Mouse (Mus musculus): ENCODE results near the gene Utp11. TPM values are rescaled to one million over a fixed set of nuclear protein-coding genes. Genes with fewer than 3 reads are reported as not detected.

Utp11 gene
- polyA plus RNA-seq, 1 experiment, result 29.7 TPM

DNA sequence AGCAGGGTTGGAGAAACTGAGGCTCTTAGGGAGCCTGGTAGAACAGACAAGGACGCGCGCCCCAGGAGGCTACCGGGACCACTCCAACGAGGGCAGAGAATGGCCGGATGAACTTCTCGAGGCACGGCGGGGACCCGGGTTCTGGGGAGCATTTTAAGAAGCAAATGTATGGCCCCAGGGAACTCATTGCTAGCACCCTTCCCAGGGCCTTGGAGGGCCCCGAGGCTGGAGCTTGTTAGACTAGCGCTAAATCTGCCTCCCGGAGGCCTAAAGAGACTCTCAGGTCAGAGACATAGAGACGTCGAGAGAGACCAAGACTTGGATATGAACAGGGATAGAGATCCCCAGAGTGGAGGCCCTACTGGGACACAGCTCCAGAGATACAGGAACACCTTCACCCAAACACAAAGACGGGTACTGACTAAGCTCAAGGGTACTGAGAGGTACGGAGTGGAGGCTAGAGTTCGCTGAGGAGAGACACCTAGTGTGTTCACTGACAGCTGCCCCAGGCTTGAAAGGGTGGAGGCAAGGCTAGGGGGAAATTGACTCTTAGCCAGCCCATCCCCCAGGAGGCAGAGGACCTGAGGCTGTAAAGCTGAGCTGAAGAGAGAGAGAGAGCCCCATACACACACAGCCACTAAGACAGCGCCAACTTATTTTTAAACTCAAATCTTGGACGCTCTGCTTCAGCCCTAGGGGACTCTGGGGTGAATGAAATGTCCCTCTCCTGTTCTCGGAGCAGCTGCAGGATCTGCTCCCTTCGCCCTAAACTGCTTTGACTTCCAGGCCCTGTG lies 7.8 kb upstream of the Utp11 start:
- H3K79me3 ChIP-seq (ENCODE audit: low read depth), result peaks cover 52% of the 10 kb centered on the region
- H3K27me3 ChIP-seq (ENCODE audit: control insufficient read depth, insufficient read depth, insufficient read length), result no peaks in the 10 kb centered on the region
- H3ac ChIP-seq (ENCODE audit: control insufficient read depth, insufficient read length, low read depth), result peak overlapping the region; percentile 94
- H3K4me3 ChIP-seq (ENCODE audit: insufficient read depth, poor library complexity, severe bottlenecking), result peak overlapping the region; percentile 84
- peaks cover 25% of the 10 kb centered on the region for H3K36me3 ChIP-seq (ENCODE audit: control insufficient read depth, insufficient read depth)
- H3K79me2 ChIP-seq (ENCODE audit: control insufficient read depth, insufficient read depth), result peaks cover 58% of the 10 kb centered on the region
- TF ChIP-seq CTCF (IDR thresholded peaks at IDR 0.05; ENCODE audit: control insufficient read depth, insufficient read depth, insufficient read length), result no peak
- TF ChIP-seq FOSL1 (IDR thresholded peaks at IDR 0.05; ENCODE audit: insufficient read depth, low read length, poor library complexity, severe bottlenecking), result no peak
- TF ChIP-seq MYOD1 (IDR thresholded peaks at IDR 0.05; ENCODE audit: control insufficient read depth, insufficient read length, low read depth), result no peak
- no peak for TF ChIP-seq USF1 (IDR thresholded peaks at IDR 0.05; ENCODE audit: low read depth)
- TF ChIP-seq CEBPB (IDR thresholded peaks at IDR 0.05; ENCODE audit: low read depth), result no peak
- TF ChIP-seq MAX (IDR thresholded peaks at IDR 0.05), result no peak
- no peak for TF ChIP-seq MYOG (IDR thresholded peaks at IDR 0.05; ENCODE audit: control insufficient read depth, extremely low read depth, insufficient read length)

DNA sequence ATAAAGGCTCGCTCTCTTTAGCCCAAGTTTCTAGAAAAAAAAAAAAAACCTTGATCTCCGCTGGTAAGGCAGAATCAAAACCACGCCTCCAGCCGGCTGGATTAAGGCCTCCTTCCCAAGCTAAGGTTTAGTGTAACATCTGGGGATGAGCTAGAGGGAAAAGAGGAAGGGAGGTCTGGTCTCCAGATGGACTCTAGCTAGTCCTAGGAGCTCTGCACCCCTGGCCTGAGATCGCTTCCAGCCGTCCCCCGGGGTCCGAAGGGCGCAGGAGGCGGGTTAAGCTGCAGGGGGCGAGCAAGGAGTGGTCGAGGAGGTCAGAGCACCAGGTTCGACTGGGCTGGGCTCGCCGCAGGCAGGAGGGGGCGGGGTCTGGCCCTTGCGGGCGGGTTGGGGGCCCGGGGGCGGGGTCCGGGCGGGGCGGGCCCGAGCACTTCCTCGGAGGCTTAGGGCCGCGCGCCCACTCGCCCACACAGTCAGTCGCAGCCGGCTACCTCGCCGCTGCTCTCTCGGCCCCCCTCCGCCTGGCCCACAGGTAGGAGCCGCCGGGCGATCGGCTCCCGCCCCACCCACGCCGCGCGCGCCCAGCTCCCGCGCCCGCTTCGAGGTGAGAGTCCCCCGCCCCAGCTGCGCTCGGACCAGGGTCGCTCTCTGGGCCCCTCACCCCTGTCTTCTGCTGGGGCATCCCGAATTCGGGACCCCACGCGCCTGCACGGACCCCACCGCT lies 7.0 kb upstream of the Utp11 start, which contains the start of gene Fhl3:
Fhl3 (plus strand) TSS at position 454 of the 724 bp plus-strand sequence.
- TF ChIP-seq USF1 (IDR thresholded peaks at IDR 0.05; ENCODE audit: low read depth), result no peak
- TF ChIP-seq MYOG (IDR thresholded peaks at IDR 0.05; ENCODE audit: control insufficient read depth, extremely low read depth, insufficient read length), result no peak
- H3K4me3 ChIP-seq (ENCODE audit: insufficient read depth, poor library complexity, severe bottlenecking), result peak within 1 kb of the TSS; percentile 84
- peaks cover 16% of the 10 kb centered on the region for H3K36me3 ChIP-seq (ENCODE audit: control insufficient read depth, insufficient read depth)
- peaks cover 49% of the 10 kb centered on the region for H3K79me2 ChIP-seq (ENCODE audit: control insufficient read depth, insufficient read depth)
- H3K27me3 ChIP-seq (ENCODE audit: control insufficient read depth, insufficient read depth, insufficient read length), result no peaks in the 10 kb centered on the region
- peaks cover 44% of the 10 kb centered on the region for H3K79me3 ChIP-seq (ENCODE audit: low read depth)
- H3ac ChIP-seq (ENCODE audit: control insufficient read depth, insufficient read length, low read depth), result peak within 1 kb of the TSS; percentile 94

DNA sequence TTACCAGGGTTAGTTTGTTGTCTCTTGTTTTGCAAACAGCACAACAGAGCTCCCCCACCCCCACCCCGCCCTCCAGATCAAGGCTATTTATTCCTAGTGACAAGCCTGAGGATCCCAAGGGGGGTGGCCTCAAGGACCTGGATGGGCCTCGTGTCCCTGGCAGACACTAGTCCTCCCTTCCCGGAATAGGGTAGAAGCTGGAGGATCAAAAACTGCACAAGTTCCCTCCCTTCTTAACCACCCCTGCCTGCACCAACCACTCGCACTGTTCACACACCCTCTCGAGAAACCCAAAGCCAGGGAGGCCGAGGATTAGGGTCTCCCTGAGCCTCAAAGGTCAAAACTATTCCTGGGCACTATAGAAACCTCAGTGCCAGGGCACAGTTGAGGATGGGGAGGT lies 6.4 kb upstream of the Utp11 start:
- Histone ChIP-seq H3K27me3 (ENCODE audit: control insufficient read depth, insufficient read depth, insufficient read length) (no peaks in the 10 kb centered on the region), H3K4me3 (ENCODE audit: insufficient read depth, poor library complexity, severe bottlenecking) (peak overlapping the region; percentile 84), H3K36me3 (ENCODE audit: control insufficient read depth, insufficient read depth) (peaks cover 12% of the 10 kb centered on the region), H3K79me2 (ENCODE audit: control insufficient read depth, insufficient read depth) (peaks cover 43% of the 10 kb centered on the region), H3ac (ENCODE audit: control insufficient read depth, insufficient read length, low read depth) (peak overlapping the region; percentile 65), H3K79me3 (ENCODE audit: low read depth) (peaks cover 38% of the 10 kb centered on the region)
- TF ChIP-seq MAX (IDR thresholded peaks at IDR 0.05), result no peak
- TF ChIP-seq CEBPB (IDR thresholded peaks at IDR 0.05; ENCODE audit: low read depth), result no peak
- no peak for TF ChIP-seq MYOG (IDR thresholded peaks at IDR 0.05; ENCODE audit: control insufficient read depth, extremely low read depth, insufficient read length)
- no peak for TF ChIP-seq FOSL1 (IDR thresholded peaks at IDR 0.05; ENCODE audit: insufficient read depth, low read length, poor library complexity, severe bottlenecking)
- no peak for TF ChIP-seq USF1 (IDR thresholded peaks at IDR 0.05; ENCODE audit: low read depth)
- TF ChIP-seq MYOD1 (IDR thresholded peaks at IDR 0.05; ENCODE audit: control insufficient read depth, insufficient read length, low read depth), result no peak
- TF ChIP-seq CTCF (IDR thresholded peaks at IDR 0.05; ENCODE audit: control insufficient read depth, insufficient read depth, insufficient read length), result no peak

DNA sequence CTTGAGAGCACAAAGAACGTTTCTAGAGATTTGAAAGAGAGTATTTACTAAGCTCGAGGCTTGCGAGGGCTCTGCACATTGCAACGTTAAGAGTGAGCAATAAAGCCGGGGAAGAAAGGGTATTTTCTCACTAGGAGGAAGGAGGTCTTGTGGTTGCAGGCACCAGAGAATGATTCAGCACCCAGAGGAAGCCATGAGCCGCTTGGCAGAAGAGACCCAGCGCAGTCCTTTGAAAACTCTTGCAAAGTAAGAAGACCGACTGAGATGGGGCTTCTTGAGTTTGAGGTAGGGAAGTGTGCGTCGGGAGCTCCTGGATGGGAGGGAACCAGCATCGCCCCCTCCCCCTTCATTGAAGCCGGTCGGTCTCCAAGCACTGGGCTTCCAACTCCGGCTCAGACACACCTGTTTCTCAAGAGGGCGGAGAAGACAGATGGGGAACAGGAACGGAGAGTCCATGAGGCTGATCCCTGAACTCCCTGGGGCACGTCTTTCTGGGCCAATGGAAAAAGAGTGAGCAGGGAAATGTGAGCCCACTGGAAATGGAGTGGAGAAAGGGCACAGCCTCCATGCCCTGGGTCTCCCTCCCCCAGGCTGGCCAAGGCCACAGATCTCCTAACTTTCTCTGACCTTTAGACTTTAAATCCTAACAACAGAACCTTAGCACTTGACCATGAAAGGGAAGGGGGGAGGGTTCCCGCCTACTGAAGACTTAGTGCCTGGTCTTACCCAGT lies 2.6 kb upstream of the Utp11 start:
- H3K27me3 ChIP-seq (ENCODE audit: control insufficient read depth, insufficient read depth, insufficient read length), result no peaks in the 10 kb centered on the region
- TF ChIP-seq FOSL1 (IDR thresholded peaks at IDR 0.05; ENCODE audit: insufficient read depth, low read length, poor library complexity, severe bottlenecking) (no peak), CTCF (IDR thresholded peaks at IDR 0.05; ENCODE audit: control insufficient read depth, insufficient read depth, insufficient read length) (no peak), MAX (IDR thresholded peaks at IDR 0.05) (no peak), USF1 (IDR thresholded peaks at IDR 0.05; ENCODE audit: low read depth) (no peak), MYOG (IDR thresholded peaks at IDR 0.05; ENCODE audit: control insufficient read depth, extremely low read depth, insufficient read length) (no peak), MYOD1 (IDR thresholded peaks at IDR 0.05; ENCODE audit: control insufficient read depth, insufficient read length, low read depth) (no peak), CEBPB (IDR thresholded peaks at IDR 0.05; ENCODE audit: low read depth) (no peak)
- H3K79me2 ChIP-seq (ENCODE audit: control insufficient read depth, insufficient read depth), result peaks cover 30% of the 10 kb centered on the region

DNA sequence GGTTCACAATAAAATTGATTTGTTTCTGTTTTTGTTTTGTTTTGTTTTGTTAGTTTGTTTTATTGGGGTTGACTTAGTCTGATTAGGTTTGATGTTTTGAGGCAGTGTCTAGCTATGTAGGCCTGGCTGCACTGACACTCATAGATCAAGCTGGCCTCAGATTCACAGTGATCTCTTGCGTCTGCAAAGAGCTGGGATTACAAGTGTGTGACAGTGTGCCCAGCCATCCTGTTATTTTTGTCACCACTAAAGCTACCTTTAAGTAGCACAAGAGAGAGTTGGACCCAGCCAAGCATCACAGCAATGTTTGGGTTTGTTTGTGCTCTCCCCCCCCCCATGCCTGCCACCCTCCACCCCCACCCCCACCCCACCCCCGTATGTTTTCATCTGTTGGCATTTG lies 1.2 kb upstream of the Utp11 start:
- no peak for TF ChIP-seq MYOG (IDR thresholded peaks at IDR 0.05; ENCODE audit: control insufficient read depth, extremely low read depth, insufficient read length)
- no peak for TF ChIP-seq MYOD1 (IDR thresholded peaks at IDR 0.05; ENCODE audit: control insufficient read depth, insufficient read length, low read depth)
- TF ChIP-seq CTCF (IDR thresholded peaks at IDR 0.05; ENCODE audit: control insufficient read depth, insufficient read depth, insufficient read length), result no peak
- TF ChIP-seq FOSL1 (IDR thresholded peaks at IDR 0.05; ENCODE audit: insufficient read depth, low read length, poor library complexity, severe bottlenecking), result no peak
- no peak for TF ChIP-seq USF1 (IDR thresholded peaks at IDR 0.05; ENCODE audit: low read depth)
- TF ChIP-seq MAX (IDR thresholded peaks at IDR 0.05), result no peak
- no peak for TF ChIP-seq CEBPB (IDR thresholded peaks at IDR 0.05; ENCODE audit: low read depth)
- H3K79me3 ChIP-seq (ENCODE audit: low read depth), result peaks cover 31% of the 10 kb centered on the region
- H3ac ChIP-seq (ENCODE audit: control insufficient read depth, insufficient read length, low read depth), result no peak overlapping the region
- peaks cover 11% of the 10 kb centered on the region for H3K36me3 ChIP-seq (ENCODE audit: control insufficient read depth, insufficient read depth)
- peaks cover 39% of the 10 kb centered on the region for H3K79me2 ChIP-seq (ENCODE audit: control insufficient read depth, insufficient read depth)
- no peaks in the 10 kb centered on the region for H3K27me3 ChIP-seq (ENCODE audit: control insufficient read depth, insufficient read depth, insufficient read length)
- no peak overlapping the region for H3K4me3 ChIP-seq (ENCODE audit: insufficient read depth, poor library complexity, severe bottlenecking)

More for the DNA sequence above, 2.6 kb upstream of the Utp11 start:
- Histone ChIP-seq H3K4me3 (ENCODE audit: insufficient read depth, poor library complexity, severe bottlenecking) (no peak overlapping the region), H3K36me3 (ENCODE audit: control insufficient read depth, insufficient read depth) (peaks cover 9% of the 10 kb centered on the region), H3K79me3 (ENCODE audit: low read depth) (peaks cover 25% of the 10 kb centered on the region), H3ac (ENCODE audit: control insufficient read depth, insufficient read length, low read depth) (no peak overlapping the region)

All from C2C12 (cell line).